In genomic region chr13:54071606-54072331, GRCm38 (mm10) we compare ENCODE assay signal across 1 mouse cellular context.
A peak's percentile ranks its signal among the peaks of the same experiment; 100 is the strongest.
TF ChIP-seq lines count a peak whose summit lies in the region.

Sfxn1 (plus strand) TSS chr13:54071869.

TF ChIP-seq in CH12.LX, 34 proteins besides CTCF, POLR2A, EP300 and RAD21 (continued from another document):
- TF ChIP-seq MAZ (IDR thresholded peaks at IDR 0.05; ENCODE audit: low read depth, low read length) (no peak), USF1 (IDR thresholded peaks at IDR 0.05; ENCODE audit: low read depth, low read length) (no peak), BHLHE40 (IDR thresholded peaks at IDR 0.05; ENCODE audit: low read depth, low read length) (peak; percentile 28; the same call in 1 of the 2 replicates), PAX5 (IDR thresholded peaks at IDR 0.05; ENCODE audit: low read length) (no peak), SMC3 (IDR thresholded peaks at IDR 0.05; ENCODE audit: low read depth, low read length) (no peak), NELFE (IDR thresholded peaks at IDR 0.05; ENCODE audit: low read depth, low read length) (no peak; the same call in 1 of the 2 replicates), IRF4 (IDR thresholded peaks at IDR 0.05; ENCODE audit: low read depth, low read length) (no peak; the same call in 1 of the 2 replicates), ELF1 (IDR thresholded peaks at IDR 0.05; ENCODE audit: low read depth, low read length) (peak; percentile 72), MAFK (IDR thresholded peaks at IDR 0.05; ENCODE audit: insufficient replicate concordance, low read length) (no peak), KAT2A (IDR thresholded peaks at IDR 0.05; ENCODE audit: insufficient replicate concordance, low read length) (no peak), USF2 (conservative IDR thresholded peaks at IDR 0.05; ENCODE audit: low read depth, low read length) (no peak), ZNF384 (IDR thresholded peaks at IDR 0.05; ENCODE audit: low read depth, low read length) (peak; percentile 54; the same call in 1 of the 2 replicates), JUN (IDR thresholded peaks at IDR 0.05; ENCODE audit: insufficient read depth, low read depth, low read length) (no peak), CHD1 (IDR thresholded peaks at IDR 0.05; ENCODE audit: low read depth, low read length) (no peak), UBTF (IDR thresholded peaks at IDR 0.05; ENCODE audit: low read depth, low read length) (0 out of 2 replicates have a peak, but pooled peaks have one; percentile 30), NRF1 (IDR thresholded peaks at IDR 0.05; ENCODE audit: low read depth, low read length) (peak; percentile 76), TCF12 (IDR thresholded peaks at IDR 0.05; ENCODE audit: low read depth, low read length) (0 out of 2 replicates have a peak, but pooled peaks have one; percentile 49)
